Mouse (Mus musculus) erythroblast, adult 5-6 weeks (primary cell): ENCODE measurements around the gene Col11a2. TPM values are rescaled to one million over a fixed set of nuclear protein-coding genes. Genes with fewer than 3 reads are reported as not detected.

Experiments used
- ATAC-seq: replicated peaks from 2 replicates; pipeline ENCODE4 v1.8.0; 2016; ENCODE audit warnings: moderate number of reproducible peaks, mild to moderate bottlenecking, moderate TSS enrichment, inconsistent platforms; ENCODE audit not compliant: poor library complexity, low FRiP score, severe bottlenecking
- total RNA-seq, 2 experiments: library from RNA; stranded (forward) in 1 of 2; stranded (reverse) in 1 of 2; fragments of 150-400 nt in 1 of 2; fragments of 200-764, 138-1000 nt in 1 of 2; gene quantifications; 2 replicates each; pipeline versions ENCODE4 v1.2.3 to v1.2.4; 2015 to 2017; ENCODE audit warnings: low replicate concordance in 2 of 2

The Col11a2 gene
- total RNA-seq, 2 experiments from 2014 or later, result 1.3 to 7.0 TPM

GRCm38 (mm10) chr17:34097272-34097671 lies 58.0 kb downstream of the Col11a2 start:
- ATAC-seq, result no peak

- no peak for ATAC-seq
Measured at GRCm38 (mm10) chr17:34098709-34099479, 59.7 kb downstream of the Col11a2 start.

- ATAC-seq, result no peak
Measured at GRCm38 (mm10) chr17:34099531-34099930, 60.3 kb downstream of the Col11a2 start.

- ATAC-seq, result peak; percentile 43
Measured at GRCm38 (mm10) chr17:34101185-34101584, 61.9 kb downstream of the Col11a2 start.

GRCm38 (mm10) chr17:34101604-34102032 lies 62.4 kb downstream of the Col11a2 start:
- peak; percentile 89 for ATAC-seq

GRCm38 (mm10) chr17:34102831-34103230 lies 63.6 kb downstream of the Col11a2 start:
- no peak for ATAC-seq

GRCm38 (mm10) chr17:34104804-34105203 lies 65.6 kb downstream of the Col11a2 start:
- ATAC-seq, result no peak

GRCm38 (mm10) chr17:34106555-34106954 lies 67.3 kb downstream of the Col11a2 start:
- no peak for ATAC-seq

- ATAC-seq, result no peak
Measured at GRCm38 (mm10) chr17:34107109-34107867, 68.1 kb downstream of the Col11a2 start.

GRCm38 (mm10) chr17:34108460-34108859 lies 69.2 kb downstream of the Col11a2 start:
- ATAC-seq, result no peak

- ATAC-seq, result peak; percentile 30; the same call in 1 of the 2 replicates
Measured at GRCm38 (mm10) chr17:34109038-34109805, 70.0 kb downstream of the Col11a2 start.

- ATAC-seq, result no peak
Measured at GRCm38 (mm10) chr17:34109806-34110195, 70.6 kb downstream of the Col11a2 start.

- no peak for ATAC-seq
Measured at GRCm38 (mm10) chr17:34110309-34110708, 71.1 kb downstream of the Col11a2 start.

GRCm38 (mm10) chr17:34114114-34114513 lies 74.9 kb downstream of the Col11a2 start:
- ATAC-seq, result no peak

Other genes with a start within 250 kb of the Col11a2 start
Only the 30 nearest of the 33 such genes appear.
- gene Rps28, start 214.9 kb upstream of the Col11a2 start, total RNA-seq (2015; ENCODE audit: low replicate concordance), result 216 and 275 TPM in 2 replicates
- 302 and 335 TPM in 2 replicates for gene Rps28, start 214.9 kb upstream of the Col11a2 start, total RNA-seq (2017; ENCODE audit: low replicate concordance)
- 50.6 and 57.5 TPM in 2 replicates for gene Ndufa7, start 214.9 kb upstream of the Col11a2 start, total RNA-seq (2015; ENCODE audit: low replicate concordance)
- 35.4 and 46.6 TPM in 2 replicates for gene Ndufa7, start 214.9 kb upstream of the Col11a2 start, total RNA-seq (2017; ENCODE audit: low replicate concordance)
- gene Cd320, start 196.3 kb upstream of the Col11a2 start, total RNA-seq (2015; ENCODE audit: low replicate concordance), result 3.1 and 3.3 TPM in 2 replicates
- not detected in 2 replicates for gene Cd320, start 196.3 kb upstream of the Col11a2 start, total RNA-seq (2017; ENCODE audit: low replicate concordance)
- gene Gm7029, start 165.6 kb upstream of the Col11a2 start, total RNA-seq (2015; ENCODE audit: low replicate concordance), result not detected in 2 replicates
- gene Gm7029, start 165.6 kb upstream of the Col11a2 start, total RNA-seq (2017; ENCODE audit: low replicate concordance), result not detected in 2 replicates
- gene Kifc1, start 148.8 kb upstream of the Col11a2 start, total RNA-seq (2015; ENCODE audit: low replicate concordance), result 5.0 and 17.6 TPM in 2 replicates
- 47.5 and 80.7 TPM in 2 replicates for gene Kifc1, start 148.8 kb upstream of the Col11a2 start, total RNA-seq (2017; ENCODE audit: low replicate concordance)
- gene Platr17, start 134.3 kb upstream of the Col11a2 start, total RNA-seq (2015; ENCODE audit: low replicate concordance), result not detected in 2 replicates
- gene Platr17, start 134.3 kb upstream of the Col11a2 start, total RNA-seq (2017; ENCODE audit: low replicate concordance), result 9.7 TPM in 1 of 2 replicates, not detected in the other
- 12.1 and 14.2 TPM in 2 replicates for gene Daxx, start 130.0 kb upstream of the Col11a2 start, total RNA-seq (2015; ENCODE audit: low replicate concordance)
- gene Daxx, start 130.0 kb upstream of the Col11a2 start, total RNA-seq (2017; ENCODE audit: low replicate concordance), result 20.4 and 21.7 TPM in 2 replicates
- gene Tapbp, start 123.5 kb upstream of the Col11a2 start, total RNA-seq (2015; ENCODE audit: low replicate concordance), result 30.7 and 30.9 TPM in 2 replicates
- 34.3 and 39.6 TPM in 2 replicates for gene Tapbp, start 123.5 kb upstream of the Col11a2 start, total RNA-seq (2017; ENCODE audit: low replicate concordance)
- gene Zbtb22, start 123.5 kb upstream of the Col11a2 start, total RNA-seq (2015; ENCODE audit: low replicate concordance), result 4.0 and 7.9 TPM in 2 replicates
- gene Zbtb22, start 123.5 kb upstream of the Col11a2 start, total RNA-seq (2017; ENCODE audit: low replicate concordance), result 8.8 and 10.3 TPM in 2 replicates
- 5.2 and 6.1 TPM in 2 replicates for gene Rgl2, start 109.9 kb upstream of the Col11a2 start, total RNA-seq (2015; ENCODE audit: low replicate concordance)
- 5.6 and 9.7 TPM in 2 replicates for gene Rgl2, start 109.9 kb upstream of the Col11a2 start, total RNA-seq (2017; ENCODE audit: low replicate concordance)
- 15.9 and 38.0 TPM in 2 replicates for gene Pfdn6, start 99.1 kb upstream of the Col11a2 start, total RNA-seq (2015; ENCODE audit: low replicate concordance)
- 22.9 TPM in 2 replicates for gene Pfdn6, start 99.1 kb upstream of the Col11a2 start, total RNA-seq (2017; ENCODE audit: low replicate concordance)
- gene Wdr46, start 98.8 kb upstream of the Col11a2 start, total RNA-seq (2015; ENCODE audit: low replicate concordance), result 4.0 and 15.9 TPM in 2 replicates
- 7.5 and 8.5 TPM in 2 replicates for gene Wdr46, start 98.8 kb upstream of the Col11a2 start, total RNA-seq (2017; ENCODE audit: low replicate concordance)
- not detected in 2 replicates for gene B3galt4, start 87.9 kb upstream of the Col11a2 start, total RNA-seq (2015; ENCODE audit: low replicate concordance)
- gene B3galt4, start 87.9 kb upstream of the Col11a2 start, total RNA-seq (2017; ENCODE audit: low replicate concordance), result 0.70 and 0.94 TPM in 2 replicates
- gene Vps52, start 83.6 kb upstream of the Col11a2 start, total RNA-seq (2015; ENCODE audit: low replicate concordance), result 8.2 and 11.3 TPM in 2 replicates
- gene Vps52, start 83.6 kb upstream of the Col11a2 start, total RNA-seq (2017; ENCODE audit: low replicate concordance), result 13.0 and 17.0 TPM in 2 replicates
- 758 and 917 TPM in 2 replicates for gene Rps18, start 83.4 kb upstream of the Col11a2 start, total RNA-seq (2015; ENCODE audit: low replicate concordance)
- 207 and 301 TPM in 2 replicates for gene Rps18, start 83.4 kb upstream of the Col11a2 start, total RNA-seq (2017; ENCODE audit: low replicate concordance)
- 177 and 273 TPM in 2 replicates for gene H2-K1, start 39.1 kb upstream of the Col11a2 start, total RNA-seq (2015; ENCODE audit: low replicate concordance)
- 97.6 and 121 TPM in 2 replicates for gene H2-K1, start 39.1 kb upstream of the Col11a2 start, total RNA-seq (2017; ENCODE audit: low replicate concordance)
- gene Ring1, start 14.8 kb upstream of the Col11a2 start, total RNA-seq (2015; ENCODE audit: low replicate concordance), result 1.9 and 9.2 TPM in 2 replicates
- 2.0 and 2.8 TPM in 2 replicates for gene Ring1, start 14.8 kb upstream of the Col11a2 start, total RNA-seq (2017; ENCODE audit: low replicate concordance)
- 26.5 and 50.7 TPM in 2 replicates for gene H2-Ke6, start 11.4 kb upstream of the Col11a2 start, total RNA-seq (2015; ENCODE audit: low replicate concordance)
- 15.0 and 17.8 TPM in 2 replicates for gene H2-Ke6, start 11.4 kb upstream of the Col11a2 start, total RNA-seq (2017; ENCODE audit: low replicate concordance)
- not detected in 2 replicates for gene Slc39a7, start 7.8 kb upstream of the Col11a2 start, total RNA-seq (2015; ENCODE audit: low replicate concordance)
- gene Slc39a7, start 7.8 kb upstream of the Col11a2 start, total RNA-seq (2017; ENCODE audit: low replicate concordance), result 11.5 and 16.6 TPM in 2 replicates
- 7.1 and 8.3 TPM in 2 replicates for gene Rxrb, start 7.6 kb upstream of the Col11a2 start, total RNA-seq (2015; ENCODE audit: low replicate concordance)
- gene Rxrb, start 7.6 kb upstream of the Col11a2 start, total RNA-seq (2017; ENCODE audit: low replicate concordance), result 10.7 and 12.0 TPM in 2 replicates
- 0.84 and 7.9 TPM in 2 replicates for gene H2-Oa, start 52.9 kb downstream of the Col11a2 start, total RNA-seq (2015; ENCODE audit: low replicate concordance)
- 1.1 TPM in 1 of 2 replicates, not detected in the other for gene H2-Oa, start 52.9 kb downstream of the Col11a2 start, total RNA-seq (2017; ENCODE audit: low replicate concordance)
- 15.9 and 37.5 TPM in 2 replicates for gene H2-DMa, start 80.1 kb downstream of the Col11a2 start, total RNA-seq (2015; ENCODE audit: low replicate concordance)
- gene H2-DMa, start 80.1 kb downstream of the Col11a2 start, total RNA-seq (2017; ENCODE audit: low replicate concordance), result 11.7 and 13.3 TPM in 2 replicates
- 36.1 and 75.0 TPM in 2 replicates for gene Brd2, start 83.2 kb downstream of the Col11a2 start, total RNA-seq (2015; ENCODE audit: low replicate concordance)
- 114 and 135 TPM in 2 replicates for gene Brd2, start 83.2 kb downstream of the Col11a2 start, total RNA-seq (2017; ENCODE audit: low replicate concordance)
- gene H2-DMb2, start 103.9 kb downstream of the Col11a2 start, total RNA-seq (2015; ENCODE audit: low replicate concordance), result 2.5 TPM in 1 of 2 replicates, not detected in the other
- gene H2-DMb2, start 103.9 kb downstream of the Col11a2 start, total RNA-seq (2017; ENCODE audit: low replicate concordance), result 3.2 and 3.6 TPM in 2 replicates
- gene H2-DMb1, start 113.6 kb downstream of the Col11a2 start, total RNA-seq (2015; ENCODE audit: low replicate concordance), result 6.1 and 9.6 TPM in 2 replicates
- 7.1 and 15.8 TPM in 2 replicates for gene H2-DMb1, start 113.6 kb downstream of the Col11a2 start, total RNA-seq (2017; ENCODE audit: low replicate concordance)
- 6.9 and 12.1 TPM in 2 replicates for gene Tap1, start 148.1 kb downstream of the Col11a2 start, total RNA-seq (2015; ENCODE audit: low replicate concordance)
- gene Tap1, start 148.1 kb downstream of the Col11a2 start, total RNA-seq (2017; ENCODE audit: low replicate concordance), result 13.3 and 24.7 TPM in 2 replicates
- 16.1 and 55.0 TPM in 2 replicates for gene Psmb9, start 148.3 kb downstream of the Col11a2 start, total RNA-seq (2015; ENCODE audit: low replicate concordance)
- 17.2 and 29.1 TPM in 2 replicates for gene Psmb9, start 148.3 kb downstream of the Col11a2 start, total RNA-seq (2017; ENCODE audit: low replicate concordance)
- 35.5 and 50.4 TPM in 2 replicates for gene Psmb8, start 158.3 kb downstream of the Col11a2 start, total RNA-seq (2015; ENCODE audit: low replicate concordance)
- gene Psmb8, start 158.3 kb downstream of the Col11a2 start, total RNA-seq (2017; ENCODE audit: low replicate concordance), result 34.0 and 37.2 TPM in 2 replicates
- gene Tap2, start 164.1 kb downstream of the Col11a2 start, total RNA-seq (2015; ENCODE audit: low replicate concordance), result 0.38 and 5.2 TPM in 2 replicates
- 7.8 and 11.2 TPM in 2 replicates for gene Tap2, start 164.1 kb downstream of the Col11a2 start, total RNA-seq (2017; ENCODE audit: low replicate concordance)
- 4.8 and 8.1 TPM in 2 replicates for gene H2-Ob, start 199.5 kb downstream of the Col11a2 start, total RNA-seq (2015; ENCODE audit: low replicate concordance)
- 1.4 TPM in 1 of 2 replicates, not detected in the other for gene H2-Ob, start 199.5 kb downstream of the Col11a2 start, total RNA-seq (2017; ENCODE audit: low replicate concordance)